Comparison of ENCODE assay signal across 31 mouse cellular contexts in the genomic region with DNA sequence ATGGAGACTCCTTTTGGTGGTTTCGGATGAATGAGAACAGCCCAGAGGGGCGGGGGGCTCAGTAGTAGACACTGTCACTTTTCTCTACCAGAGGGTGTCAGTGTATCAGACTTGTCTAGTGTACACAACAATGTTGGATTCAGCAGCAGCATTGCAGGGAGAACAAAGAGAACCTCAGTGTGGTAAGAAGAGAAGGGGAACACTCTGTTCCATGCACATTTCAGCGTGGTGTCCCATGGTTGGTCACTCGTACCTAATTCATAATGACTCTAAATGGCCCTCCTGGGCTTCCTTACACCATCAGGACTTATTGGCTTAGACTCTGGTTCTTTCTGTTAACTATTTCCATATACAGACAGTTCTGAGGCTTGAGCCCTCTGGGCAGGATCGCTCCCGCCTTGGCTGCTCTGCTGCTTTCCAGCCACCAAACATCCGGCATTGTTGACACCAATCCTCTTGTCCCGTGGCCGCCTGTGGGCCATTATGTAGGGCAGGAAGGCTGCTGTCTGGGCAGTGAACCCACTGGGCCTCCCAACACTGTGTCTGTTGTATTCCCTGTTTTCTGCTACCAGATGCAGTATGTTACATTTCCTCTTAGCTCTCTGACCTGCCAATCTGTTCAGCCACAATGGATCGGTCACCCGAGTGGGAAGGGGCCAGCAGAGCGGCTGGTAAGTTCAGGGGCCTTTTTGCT. TPM values are rescaled to one million over a fixed set of nuclear protein-coding genes. Genes with fewer than 3 reads are reported as not detected.
DNase-seq lines count a peak whose midpoint lies in the region; ATAC-seq and TF ChIP-seq lines count a peak whose summit lies in the region.
"Had no signal": no experiment of that assay in that cellular context is flagged by ENCODE, and none has a peak within 500 bp of the region (broad histone marks: within the 10 kb centered on the region; RNA-seq: fewer than 3 reads in every experiment).

No protein-coding gene starts in this region.

- no peaks in the 10 kb centered on the region for H3K27me3 ChIP-seq in hindbrain, postnatal 0 days (ENCODE audit: insufficient read depth, low read length)
- no peaks in the 10 kb centered on the region for H3K27me3 ChIP-seq in hindbrain, embryonic 14.5 days (ENCODE audit: control insufficient read depth, insufficient read depth, low read length)
- no peaks in the 10 kb centered on the region for H3K27me3 ChIP-seq in midbrain, postnatal 0 days (ENCODE audit: insufficient read depth, low read length)
- H3K27me3 ChIP-seq in midbrain, embryonic 11.5 days (ENCODE audit: control insufficient read depth, insufficient read depth, low read length), result no peaks in the 10 kb centered on the region
- no peaks in the 10 kb centered on the region for H3K27me3 ChIP-seq in embryonic facial prominence, embryonic 12.5 days
- H3K27me3 ChIP-seq: forebrain, embryonic 13.5 days; intestine, embryonic 15.5 days; limb, embryonic 13.5 days; lung, embryonic 15.5 days; midbrain, embryonic 13.5 days had no signal

- H3K4me2 ChIP-seq in hindbrain, postnatal 0 days (ENCODE audit: low read depth, low read length), result no peak overlapping the region
- no peak overlapping the region for H3K4me2 ChIP-seq in hindbrain, embryonic 14.5 days (replicated peaks)
- no peak overlapping the region for H3K4me2 ChIP-seq in midbrain, postnatal 0 days (ENCODE audit: low read depth, low read length, poor library complexity, severe bottlenecking)
- H3K4me2 ChIP-seq in midbrain, embryonic 11.5 days, result no peak overlapping the region
- no peak overlapping the region for H3K4me2 ChIP-seq in embryonic facial prominence, embryonic 12.5 days (replicated peaks)
- H3K4me2 ChIP-seq: forebrain, embryonic 13.5 days; intestine, embryonic 15.5 days; limb, embryonic 13.5 days; liver, embryonic 11.5 days; lung, embryonic 15.5 days; midbrain, embryonic 13.5 days had no signal

- H3K9me3 ChIP-seq in hindbrain, postnatal 0 days (ENCODE audit: low read length), result no peaks in the 10 kb centered on the region
- H3K9me3 ChIP-seq in hindbrain, embryonic 14.5 days (ENCODE audit: control insufficient read depth, low read length), result no peaks in the 10 kb centered on the region
- H3K9me3 ChIP-seq in midbrain, postnatal 0 days (ENCODE audit: low read length), result no peaks in the 10 kb centered on the region
- no peaks in the 10 kb centered on the region for H3K9me3 ChIP-seq in midbrain, embryonic 11.5 days (ENCODE audit: control insufficient read depth, low read length)
- H3K9me3 ChIP-seq in embryonic facial prominence, embryonic 12.5 days, result no peaks in the 10 kb centered on the region
- H3K9me3 ChIP-seq: forebrain, embryonic 13.5 days; hindbrain, embryonic 10.5 days; intestine, embryonic 15.5 days; limb, embryonic 13.5 days; lung, embryonic 15.5 days; midbrain, embryonic 13.5 days had no signal

- no peak overlapping the region for H3K9ac ChIP-seq in hindbrain, postnatal 0 days (replicated peaks; ENCODE audit: low read length)
- H3K9ac ChIP-seq in hindbrain, embryonic 14.5 days, result no peak overlapping the region
- no peak overlapping the region for H3K9ac ChIP-seq in midbrain, postnatal 0 days (replicated peaks; ENCODE audit: low read length, poor library complexity, severe bottlenecking)
- H3K9ac ChIP-seq in midbrain, embryonic 11.5 days (ENCODE audit: low read length), result no peak overlapping the region
- no peak overlapping the region for H3K9ac ChIP-seq in embryonic facial prominence, embryonic 12.5 days
- H3K9ac ChIP-seq: forebrain, embryonic 13.5 days; intestine, embryonic 15.5 days; limb, embryonic 13.5 days; lung, embryonic 15.5 days; midbrain, embryonic 13.5 days had no signal

- peak; percentile 75 for ATAC-seq in hindbrain, postnatal 0 days
- ATAC-seq in hindbrain, embryonic 14.5 days (ENCODE audit: low FRiP score), result no peak
- peak; percentile 63 for ATAC-seq in midbrain, postnatal 0 days (ENCODE audit: low FRiP score)
- ATAC-seq in midbrain, embryonic 11.5 days (ENCODE audit: low FRiP score), result no peak
- no peak for ATAC-seq in embryonic facial prominence, embryonic 12.5 days (ENCODE audit: insufficient number of reproducible peaks, insufficient read depth, low FRiP score, low TSS enrichment)
- ATAC-seq: activated CD4-positive, CD25-positive, alpha-beta regulatory T cell, adult 4 months; forebrain, embryonic 13.5 days; hindbrain, embryonic 16.5 days; intestine, embryonic 15.5 days; midbrain, embryonic 13.5 days had no signal

- no peak overlapping the region for H3K4me3 ChIP-seq in hindbrain, postnatal 0 days (ENCODE audit: low read length)
- H3K4me3 ChIP-seq in hindbrain, embryonic 14.5 days (replicated peaks; ENCODE audit: low read length), result no peak overlapping the region
- H3K4me3 ChIP-seq in midbrain, postnatal 0 days (ENCODE audit: low read depth, low read length), result no peak overlapping the region
- H3K4me3 ChIP-seq in midbrain, embryonic 11.5 days (ENCODE audit: low read depth, low read length), result no peak overlapping the region
- H3K4me3 ChIP-seq in embryonic facial prominence, embryonic 12.5 days, result no peak overlapping the region
- H3K4me3 ChIP-seq: erythroblast, embryonic 14.5 days; forebrain, embryonic 13.5 days; hindbrain, embryonic 10.5 days; intestine, embryonic 15.5 days; limb, embryonic 13.5 days; lung, embryonic 15.5 days; megakaryocyte, embryonic 14.5 days; midbrain, embryonic 13.5 days had no signal

- DNase-seq in hindbrain, postnatal 0 days (ENCODE audit: low spot score), result peak; percentile 22
- no peak for DNase-seq in hindbrain, embryonic 14.5 days (ENCODE audit: low spot score)
- peak; percentile 24 for DNase-seq in midbrain, postnatal 0 days (ENCODE audit: low spot score)
- no peak for DNase-seq in midbrain, embryonic 11.5 days (ENCODE audit: low spot score, missing footprints)
- no peak for DNase-seq in right cerebral cortex, adult 18-20 months
- DNase-seq in right cerebral cortex, postnatal 10 days (ENCODE audit: low spot score in 2 of 2), result no peak
- DNase-seq: adrenal gland, adult 2 months; adrenal gland, postnatal 36 days; B cell, adult 2 months; cerebellum, adult 2 months; cerebellum, postnatal 25 days; heart, postnatal 14 days; kidney, adult 2 months; kidney, postnatal 36 days; lung, postnatal 4 days; right cerebral cortex, postnatal 4 days; thymus, adult 2 months; thymus, postnatal 36 days had no signal

- no peak overlapping the region for H3K27ac ChIP-seq in hindbrain, postnatal 0 days
- no peak overlapping the region for H3K27ac ChIP-seq in hindbrain, embryonic 14.5 days
- no peak overlapping the region for H3K27ac ChIP-seq in midbrain, postnatal 0 days (ENCODE audit: low read depth, low read length)
- no peak overlapping the region for H3K27ac ChIP-seq in midbrain, embryonic 11.5 days (ENCODE audit: low read depth, low read length)
- H3K27ac ChIP-seq in embryonic facial prominence, embryonic 12.5 days, result 0 out of 2 replicates have a peak overlapping the region, but pooled peaks have one; percentile 23
- H3K27ac ChIP-seq: forebrain, embryonic 13.5 days; hindbrain, embryonic 10.5 days; intestine, embryonic 15.5 days; limb, embryonic 13.5 days; lung, embryonic 15.5 days; midbrain, embryonic 13.5 days; stomach, postnatal 0 days had no signal

- TF ChIP-seq CTCF in hindbrain, postnatal 0 days (IDR thresholded peaks at IDR 0.05; ENCODE audit: low read depth), result 0 out of 2 replicates have a peak, but pooled peaks have one; percentile 5
- no peak for TF ChIP-seq CTCF in midbrain, postnatal 0 days (IDR thresholded peaks at IDR 0.05)

- H3K4me1 ChIP-seq in hindbrain, postnatal 0 days (ENCODE audit: insufficient read depth, low read length), result no peaks in the 10 kb centered on the region
- no peaks in the 10 kb centered on the region for H3K4me1 ChIP-seq in hindbrain, embryonic 14.5 days (replicated peaks; ENCODE audit: control insufficient read depth, insufficient read depth, low read length)
- H3K4me1 ChIP-seq in midbrain, postnatal 0 days (ENCODE audit: insufficient read depth, low read length), result no peaks in the 10 kb centered on the region
- H3K4me1 ChIP-seq in midbrain, embryonic 11.5 days (ENCODE audit: control insufficient read depth, insufficient read depth, low read length), result no peaks in the 10 kb centered on the region
- 0 out of 2 replicates have a peak, but pooled peaks cover 5% of the 10 kb centered on the region for H3K4me1 ChIP-seq in embryonic facial prominence, embryonic 12.5 days
- H3K4me1 ChIP-seq: forebrain, embryonic 13.5 days; hindbrain, embryonic 10.5 days; intestine, embryonic 15.5 days; lung, embryonic 15.5 days; midbrain, embryonic 13.5 days had no signal

- H3K36me3 ChIP-seq in hindbrain, postnatal 0 days (ENCODE audit: insufficient read depth, low read length), result no peaks in the 10 kb centered on the region
- H3K36me3 ChIP-seq in hindbrain, embryonic 14.5 days (replicated peaks; ENCODE audit: control insufficient read depth, insufficient read depth), result no peaks in the 10 kb centered on the region
- peaks cover 5% of the 10 kb centered on the region; the same call in 1 of the 2 replicates for H3K36me3 ChIP-seq in midbrain, postnatal 0 days (ENCODE audit: insufficient read depth, low read length)
- no peaks in the 10 kb centered on the region for H3K36me3 ChIP-seq in midbrain, embryonic 11.5 days (ENCODE audit: control insufficient read depth, insufficient read depth, low read length)
- H3K36me3 ChIP-seq in embryonic facial prominence, embryonic 12.5 days, result no peaks in the 10 kb centered on the region
- H3K36me3 ChIP-seq: hindbrain, embryonic 10.5 days; intestine, embryonic 15.5 days; midbrain, embryonic 13.5 days had no signal

- 74% methylated on average over 12 of the region's 12 CpGs for WGBS in hindbrain, postnatal 0 days
- 85% methylated on average over 12 of the region's 12 CpGs for WGBS in hindbrain, embryonic 14.5 days
- 84% methylated on average over 12 of the region's 12 CpGs for WGBS in midbrain, postnatal 0 days
- WGBS in midbrain, embryonic 11.5 days, result 89% methylated on average over 12 of the region's 12 CpGs
- 51% methylated on average over 12 of the region's 12 CpGs for WGBS in embryonic facial prominence, embryonic 12.5 days

RNA-seq across cellular contexts. Expression of gene Akap2, which starts 19.4 kb away (rescaled TPM):
- 19.3 and 37.7 TPM in 2 replicates for total RNA-seq in hindbrain, postnatal 0 days (2014; rRNA removed)
- polyA plus RNA-seq in hindbrain, postnatal 0 days (2015; fragmentation: Nextera tagmentation; extraction: Ambion mirVana), result 11.5 and 13.4 TPM in 2 replicates
- 13.0 and 14.3 TPM in 2 replicates for polyA plus RNA-seq in hindbrain, embryonic 14.5 days (2014; fragmentation: Nextera tagmentation; extraction: Ambion mirVana)
- total RNA-seq in midbrain, postnatal 0 days (2014; rRNA removed), result 18.8 and 24.4 TPM in 2 replicates
- polyA plus RNA-seq in midbrain, postnatal 0 days (2015; fragmentation: Nextera tagmentation; extraction: Ambion mirVana), result 10.7 and 12.1 TPM in 2 replicates
- polyA plus RNA-seq in midbrain, embryonic 11.5 days (2014; fragmentation: Nextera tagmentation; extraction: Ambion mirVana), result 17.9 and 18.9 TPM in 2 replicates
- 25.2 and 29.8 TPM in 2 replicates for polyA plus RNA-seq in embryonic facial prominence, embryonic 12.5 days (2016; fragmentation: Nextera tagmentation; extraction: Ambion mirVana)

Comparison
In these comparisons a context has a peak if more than half of its experiments do, and no peak if none do; other contexts are left out.
1. ATAC-seq: peak in hindbrain, postnatal 0 days (single experiment) and midbrain, postnatal 0 days (single experiment); none in hindbrain, embryonic 14.5 days (single experiment), midbrain, embryonic 11.5 days (single experiment) and embryonic facial prominence, embryonic 12.5 days (single experiment).
2. DNase-seq: peak in hindbrain, postnatal 0 days (single experiment) and midbrain, postnatal 0 days (single experiment); none in hindbrain, embryonic 14.5 days (single experiment), midbrain, embryonic 11.5 days (single experiment), right cerebral cortex, adult 18-20 months (single experiment) and right cerebral cortex, postnatal 10 days (0 of 2).